Mouse (Mus musculus) cortical plate, adult 2 months (tissue): ENCODE data around the gene Ckmt1.
A peak's percentile ranks its signal among the peaks of the same experiment; 100 is the strongest.

Experiments used
- CTCF ChIP-seq: fragments of 200-500 bp; IDR thresholded peaks from 2 replicates; pipeline ENCODE4 v1.5.1; 2011; ENCODE audit warnings: mild to moderate bottlenecking, control low read depth, low read length; ENCODE audit not compliant: insufficient read depth; ENCODE audit errors: extremely low read depth
- POLR2A ChIP-seq: fragments of 200-500 bp; IDR thresholded peaks from 2 replicates; pipeline ENCODE4 v1.6.1; 2011; ENCODE audit warnings: mild to moderate bottlenecking, low read length, control low read depth; ENCODE audit not compliant: insufficient read depth; ENCODE audit errors: extremely low read depth

DNA sequence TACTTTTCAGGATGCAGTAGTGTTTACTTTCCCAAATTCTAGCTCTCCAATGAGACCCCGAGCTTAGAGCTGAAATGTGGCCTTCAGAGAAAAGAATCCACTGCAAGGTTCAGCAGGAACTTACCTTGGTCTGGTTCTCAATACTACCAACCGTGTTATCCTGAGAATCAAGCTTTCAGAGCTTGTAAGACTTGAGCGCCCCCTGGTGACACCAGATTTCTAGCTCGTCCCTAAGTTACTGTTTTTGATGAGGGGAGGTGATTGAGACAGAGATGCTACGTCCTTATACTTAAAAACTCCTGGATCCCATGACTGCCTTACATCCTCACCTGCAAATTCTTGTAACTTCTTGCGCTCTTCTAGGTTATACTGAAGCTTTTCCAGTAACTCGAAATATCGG lies 39.1 kb downstream of the Ckmt1 start:
- TF ChIP-seq CTCF (peak; percentile 80), POLR2A (no peak)
